Comparison of ENCODE assay signal across 26 mouse cellular contexts in genomic region chr1:39521326-39521725, GRCm38 (mm10). TPM values are rescaled to one million over a fixed set of nuclear protein-coding genes. Genes with fewer than 3 reads are reported as not detected.
DNase-seq lines count a peak whose midpoint lies in the region; ATAC-seq and TF ChIP-seq lines count a peak whose summit lies in the region.
"Had no signal": no experiment of that assay in that cellular context is flagged by ENCODE, and none has a peak within 500 bp of the region (broad histone marks: within the 10 kb centered on the region; RNA-seq: fewer than 3 reads in every experiment).

No protein-coding gene starts in this region.

- no peak overlapping the region for H3K4me2 ChIP-seq in midbrain, embryonic 16.5 days (ENCODE audit: low read length)
- H3K4me2 ChIP-seq in forebrain, embryonic 14.5 days (ENCODE audit: low read length), result no peak overlapping the region

- H3K27me3 ChIP-seq in midbrain, embryonic 16.5 days (ENCODE audit: control insufficient read depth, insufficient read depth, low read depth, low read length), result no peaks in the 10 kb centered on the region
- H3K27me3 ChIP-seq in forebrain, embryonic 14.5 days (replicated peaks; ENCODE audit: control insufficient read depth, insufficient read depth, low read length), result no peaks in the 10 kb centered on the region
- H3K27me3 ChIP-seq: CH12.LX, Patski had no signal

- H3K4me1 ChIP-seq in ES-E14 (ENCODE audit: control insufficient read depth in 2 of 2, insufficient read depth in 2 of 2, low read length in 2 of 2, poor library complexity in 1 of 2), result peaks cover 5 to 8% of the 10 kb centered on the region in 2 experiments; a peak in 1 of 4 replicates
- H3K4me1 ChIP-seq in midbrain, embryonic 16.5 days (ENCODE audit: control insufficient read depth, insufficient read depth, low read length), result no peaks in the 10 kb centered on the region
- H3K4me1 ChIP-seq in forebrain, embryonic 14.5 days (ENCODE audit: control insufficient read depth, insufficient read depth, low read length), result no peaks in the 10 kb centered on the region

- H3K9ac ChIP-seq in ES-E14 (ENCODE audit: insufficient read depth, low read depth, low read length, poor library complexity, severe bottlenecking), result no peak overlapping the region
- H3K9ac ChIP-seq in midbrain, embryonic 16.5 days (ENCODE audit: low read depth, low read length), result no peak overlapping the region
- no peak overlapping the region for H3K9ac ChIP-seq in forebrain, embryonic 14.5 days (ENCODE audit: low read length)

- peak overlapping the region; percentile 66; the same call in 1 of the 2 replicates for H3K27ac ChIP-seq in ES-E14 (ENCODE audit: insufficient read depth, low read depth, low read length, poor library complexity, severe bottlenecking)
- no peak overlapping the region for H3K27ac ChIP-seq in midbrain, embryonic 16.5 days (ENCODE audit: low read length)
- H3K27ac ChIP-seq in forebrain, embryonic 14.5 days (ENCODE audit: low read depth, low read length), result no peak overlapping the region

- no peaks in the 10 kb centered on the region for H3K9me3 ChIP-seq in ES-E14 (ENCODE audit: control insufficient read depth, insufficient read depth, low read depth, low read length)
- H3K9me3 ChIP-seq in midbrain, embryonic 16.5 days (replicated peaks; ENCODE audit: control insufficient read depth, low read length, poor library complexity, severe bottlenecking), result no peaks in the 10 kb centered on the region
- H3K9me3 ChIP-seq in forebrain, embryonic 14.5 days (replicated peaks; ENCODE audit: control insufficient read depth, low read length), result no peaks in the 10 kb centered on the region

- in situ Hi-C loops in ES-E14 (cut with MboI; ENCODE audit: low sequenced_read_pairs in 2 of 2, unreplicated experiment in 2 of 2), result loop anchor here (25.0 kb wide), 2 partner anchors 134 to 509 kb away; no protein-coding TSS in a partner anchor

- peak; percentile 49 for DNase-seq in ES-CJ7 (ENCODE audit: low read depth, low spot score)
- no peak for DNase-seq in ES-E14 (ENCODE audit: low read depth, low spot score)
- peak; percentile 57 for DNase-seq in R1 (ENCODE audit: low read depth, low spot score)
- peak; percentile 88 for DNase-seq in ZHBTc4 (ENCODE audit: low read depth, low spot score)
- no peak for DNase-seq in cerebellum, postnatal 4 days (ENCODE audit: low spot score in 2 of 2)
- DNase-seq in embryo, embryonic 10.5 days (ENCODE audit: low spot score), result no peak
- no peak for DNase-seq in forebrain, embryonic 14.5 days (ENCODE audit: low spot score)
- DNase-seq: adrenal gland, adult 2 months; adrenal gland, adult 8-10 months; adrenal gland, postnatal 10 days; adrenal gland, postnatal 14 days; adrenal gland, postnatal 25 days; adrenal gland, postnatal 36 days; B cell, adult 2 months; cerebellum, adult 11 months; cerebellum, adult 11-12 months; cerebellum, adult 18-20 months; cerebellum, adult 2 months; cerebellum, adult 8-10 months; cerebellum, adult 9-10 months had no signal

- no peak for ATAC-seq in midbrain, embryonic 16.5 days
- no peak for ATAC-seq in forebrain, embryonic 14.5 days
- ATAC-seq: activated CD4-positive, CD25-positive, alpha-beta regulatory T cell, adult 4 months; CD4-positive, CD25-positive, alpha-beta regulatory T cell, adult 4 months; Patski had no signal

- H3K36me3 ChIP-seq in ES-E14 (ENCODE audit: control insufficient read depth, insufficient read depth, low read length, poor library complexity, severe bottlenecking), result no peaks in the 10 kb centered on the region
- no peaks in the 10 kb centered on the region for H3K36me3 ChIP-seq in midbrain, embryonic 16.5 days (ENCODE audit: control insufficient read depth, insufficient read depth, low read length)
- no peaks in the 10 kb centered on the region for H3K36me3 ChIP-seq in forebrain, embryonic 14.5 days (ENCODE audit: control insufficient read depth, insufficient read depth, low read length)
- H3K36me3 ChIP-seq: G1E had no signal

- no peak overlapping the region for H3K4me3 ChIP-seq in ES-E14 (ENCODE audit: insufficient read depth in 1 of 2, low read depth in 1 of 2, low read length in 2 of 2, poor library complexity in 1 of 2, severe bottlenecking in 1 of 2)
- no peak overlapping the region for H3K4me3 ChIP-seq in midbrain, embryonic 16.5 days (ENCODE audit: low read depth, low read length)
- no peak overlapping the region for H3K4me3 ChIP-seq in forebrain, embryonic 14.5 days (ENCODE audit: low read depth, low read length)

- 90% methylated on average over 7 of the region's 7 CpGs for WGBS in midbrain, embryonic 16.5 days
- 77% methylated on average over 7 of the region's 7 CpGs for WGBS in forebrain, embryonic 14.5 days

TF ChIP-seq in ES-E14, 5 proteins besides CTCF, POLR2A, EP300 and RAD21:
- TF ChIP-seq ZC3H11A (IDR thresholded peaks at IDR 0.05; ENCODE audit: borderline replicate concordance, low read depth, low read length) (no peak), ZNF384 (IDR thresholded peaks at IDR 0.05; ENCODE audit: low read depth, low read length) (no peak), CHD2 (IDR thresholded peaks at IDR 0.05; ENCODE audit: low read depth, low read length) (no peak), HCFC1 (IDR thresholded peaks at IDR 0.05; ENCODE audit: borderline replicate concordance, insufficient read depth, low read length) (no peak), MAFK (IDR thresholded peaks at IDR 0.05; ENCODE audit: insufficient read depth, low read depth, low read length) (no peak)

RNA-seq across cellular contexts. Expression of gene Cnot11, which starts 13.5 kb away (rescaled TPM):
- 17.8 and 21.7 TPM in 2 replicates for total RNA-seq in ES-E14 (2012; rRNA removed)
- 10.5 and 10.6 TPM in 2 replicates for polyA plus RNA-seq in midbrain, embryonic 16.5 days (2015; fragmentation: Nextera tagmentation; extraction: Ambion mirVana)
- 19.7 and 19.8 TPM in 2 replicates for polyA plus RNA-seq in forebrain, embryonic 14.5 days (2014; fragmentation: Nextera tagmentation; extraction: Ambion mirVana)

RNA-seq across cellular contexts. Expression of gene Tbc1d8, which starts 42.8 kb away (rescaled TPM):
- 6.1 and 12.1 TPM in 2 replicates for total RNA-seq in ES-E14 (2012; rRNA removed)
- polyA plus RNA-seq in midbrain, embryonic 16.5 days (2015; fragmentation: Nextera tagmentation; extraction: Ambion mirVana), result 11.7 and 12.6 TPM in 2 replicates
- polyA plus RNA-seq in forebrain, embryonic 14.5 days (2014; fragmentation: Nextera tagmentation; extraction: Ambion mirVana), result 4.7 and 7.3 TPM in 2 replicates

RNA-seq across cellular contexts. Expression of gene Rnf149, which starts 55.9 kb away (rescaled TPM):
- total RNA-seq in ES-E14 (2012; rRNA removed), result 57.6 and 61.7 TPM in 2 replicates
- 18.2 and 21.8 TPM in 2 replicates for polyA plus RNA-seq in midbrain, embryonic 16.5 days (2015; fragmentation: Nextera tagmentation; extraction: Ambion mirVana)
- polyA plus RNA-seq in forebrain, embryonic 14.5 days (2014; fragmentation: Nextera tagmentation; extraction: Ambion mirVana), result 12.2 and 16.7 TPM in 2 replicates

Comparison
In these comparisons a context has a peak if more than half of its experiments do, and no peak if none do; other contexts are left out.
1. DNase-seq: peak in ES-CJ7 (single experiment), R1 (single experiment) and ZHBTc4 (single experiment); none in ES-E14 (single experiment), cerebellum, postnatal 4 days (0 of 2), embryo, embryonic 10.5 days (single experiment) and forebrain, embryonic 14.5 days (single experiment).